Mouse (Mus musculus): ENCODE measurements at regions not wholly inside any gene's neighbourhood (a gene's known extent, or its start where the extent isn't known, plus 50 kb on each side); places are given as distances from the start of the nearest gene placed in this dataset.
"Not testable (repeated sequence)": the region's sequence is repeated elsewhere in the genome, so short reads cannot be mapped to it uniquely, and the experiment has no call there.

GRCm38 (mm10) chr4:29820141-29820540 is 1007.2 kb downstream of the Epha7 start:
- no peak for TF ChIP-seq CTCF (IDR thresholded peaks at IDR 0.05; ENCODE audit: borderline replicate concordance, extremely low read depth, insufficient read depth, insufficient read length)
- TF ChIP-seq POLR2A (IDR thresholded peaks at IDR 0.05; ENCODE audit: borderline replicate concordance, extremely low read depth, insufficient read depth, insufficient read length, poor library complexity, severe bottlenecking): no peak
- peak; percentile 57 for DNase-seq (ENCODE audit: low read depth)

GRCm38 (mm10) chr4:29830727-29831126 is 1017.8 kb downstream of the Epha7 start:
- not testable (repeated sequence) for DNase-seq (ENCODE audit: low read depth)

GRCm38 (mm10) chr4:29832774-29833173 is 1019.8 kb downstream of the Epha7 start:
- no peak for DNase-seq (ENCODE audit: low read depth)
- TF ChIP-seq POLR2A (IDR thresholded peaks at IDR 0.05; ENCODE audit: borderline replicate concordance, extremely low read depth, insufficient read depth, insufficient read length, poor library complexity, severe bottlenecking) (no peak), CTCF (IDR thresholded peaks at IDR 0.05; ENCODE audit: borderline replicate concordance, extremely low read depth, insufficient read depth, insufficient read length) (no peak)

GRCm38 (mm10) chr4:29856616-29857015 is 1043.7 kb downstream of the Epha7 start:
- DNase-seq (ENCODE audit: low read depth): peak; percentile 3
- TF ChIP-seq CTCF (IDR thresholded peaks at IDR 0.05; ENCODE audit: borderline replicate concordance, extremely low read depth, insufficient read depth, insufficient read length) (no peak), POLR2A (IDR thresholded peaks at IDR 0.05; ENCODE audit: borderline replicate concordance, extremely low read depth, insufficient read depth, insufficient read length, poor library complexity, severe bottlenecking) (no peak)

All from brain, embryonic 14.5 days (tissue).